Mouse (Mus musculus) natural killer cell, adult 2 months (primary cell): Measurements from ENCODE around the gene Cdon.

ENCODE experiments used
- DNase-seq, 2 experiments: peaks; one replicate each; pipeline ENCODE4 v3.0.0; 2022; ENCODE audit warnings: low spot score in 2 of 2

Gene Cdon

GRCm38 (mm10) chr9:35539001-35539750 is 118.2 kb downstream of the Cdon start:
- DNase-seq: no peak

GRCm38 (mm10) chr9:35541024-35541423 is 120.1 kb downstream of the Cdon start:
- no peak for DNase-seq

- peak; percentile 57 to 78 for DNase-seq
Observed at GRCm38 (mm10) chr9:35541488-35541887, 120.6 kb downstream of the Cdon start.

- no peak for DNase-seq
Observed at GRCm38 (mm10) chr9:35541941-35542340, 121.0 kb downstream of the Cdon start.

- DNase-seq: no peak
Observed at GRCm38 (mm10) chr9:35543099-35543860, 122.4 kb downstream of the Cdon start.

- DNase-seq: no peak
Observed at GRCm38 (mm10) chr9:35544666-35545065, 123.7 kb downstream of the Cdon start.

- no peak for DNase-seq
Observed at GRCm38 (mm10) chr9:35545704-35546103, 124.8 kb downstream of the Cdon start.

- peak; percentile 16 to 62 for DNase-seq
Observed at GRCm38 (mm10) chr9:35546745-35547144, 125.8 kb downstream of the Cdon start.

GRCm38 (mm10) chr9:35548455-35548854 is 127.5 kb downstream of the Cdon start:
- no peak for DNase-seq

GRCm38 (mm10) chr9:35556494-35557102 is 135.7 kb downstream of the Cdon start:
- no peak for DNase-seq
